Mouse (Mus musculus): ENCODE results near the gene Cym. TPM values are rescaled to one million over a fixed set of nuclear protein-coding genes. Genes with fewer than 3 reads are reported as not detected.

Cym gene
- polyA plus RNA-seq, 1 experiment from 2014 or later = 0.34 TPM

GRCm38 (mm10) chr3:107187022-107187421 lies 34.5 kb downstream of the Cym start:
- WGBS = 79% methylated on average over 4 of the region's 4 CpGs

GRCm38 (mm10) chr3:107185597-107185996 lies 35.9 kb downstream of the Cym start:
- Histone ChIP-seq H3K4me2 (no peak overlapping the region), H3K4me3 (no peak overlapping the region), H3K27me3 (no peaks in the 10 kb centered on the region; the same call in none of the 2 replicates), H3K27ac (no peak overlapping the region), H3K4me1 (no peaks in the 10 kb centered on the region), H3K36me3 (no peaks in the 10 kb centered on the region), H3K9ac (no peak overlapping the region), H3K9me3 (no peaks in the 10 kb centered on the region)
- WGBS = 72% methylated on average over 3 of the region's 3 CpGs
- ATAC-seq (ENCODE audit: insufficient number of reproducible peaks, insufficient read depth, low FRiP score, low TSS enrichment, low read depth) = no peak

More at GRCm38 (mm10) chr3:107187022-107187421, 34.5 kb downstream of the Cym start:
- H3K9me3 ChIP-seq = no peaks in the 10 kb centered on the region
- no peak for ATAC-seq (ENCODE audit: insufficient number of reproducible peaks, insufficient read depth, low FRiP score, low TSS enrichment, low read depth)
- H3K4me1 ChIP-seq = no peaks in the 10 kb centered on the region
- no peak overlapping the region for H3K27ac ChIP-seq
- no peaks in the 10 kb centered on the region; the same call in none of the 2 replicates for H3K27me3 ChIP-seq
- no peak overlapping the region for H3K4me3 ChIP-seq
- no peak overlapping the region for H3K9ac ChIP-seq
- H3K36me3 ChIP-seq = no peaks in the 10 kb centered on the region
- no peak overlapping the region for H3K4me2 ChIP-seq

GRCm38 (mm10) chr3:107183178-107183577 lies 38.4 kb downstream of the Cym start:
- no peaks in the 10 kb centered on the region for H3K9me3 ChIP-seq
- H3K27me3 ChIP-seq = no peaks in the 10 kb centered on the region; the same call in 1 of the 2 replicates
- H3K9ac ChIP-seq = no peak overlapping the region
- H3K4me3 ChIP-seq = no peak overlapping the region
- no peaks in the 10 kb centered on the region for H3K4me1 ChIP-seq
- WGBS = 88% methylated on average over 3 of the region's 3 CpGs
- no peak overlapping the region for H3K27ac ChIP-seq
- ATAC-seq (ENCODE audit: insufficient number of reproducible peaks, insufficient read depth, low FRiP score, low TSS enrichment, low read depth) = no peak
- H3K4me2 ChIP-seq = no peak overlapping the region
- H3K36me3 ChIP-seq = no peaks in the 10 kb centered on the region

GRCm38 (mm10) chr3:107182756-107183155 lies 38.8 kb downstream of the Cym start, which contains the start of gene Kcna10:
Gene Kcna10, plus strand, starts transcription at chr3:107183056.
- Histone ChIP-seq H3K4me3 (no peak within 1 kb of the TSS), H3K4me2 (no peak within 1 kb of the TSS), H3K36me3 (no peaks in the 10 kb centered on the region), H3K9me3 (no peaks in the 10 kb centered on the region), H3K4me1 (no peaks in the 10 kb centered on the region), H3K9ac (no peak within 1 kb of the TSS), H3K27ac (no peak within 1 kb of the TSS), H3K27me3 (no peaks in the 10 kb centered on the region; the same call in 1 of the 2 replicates)
- no peak for ATAC-seq (ENCODE audit: insufficient number of reproducible peaks, insufficient read depth, low FRiP score, low TSS enrichment, low read depth)
- 72% methylated on average over 1 of the region's 1 CpGs for WGBS

- WGBS = 71% methylated on average over 2 of the region's 2 CpGs
- Histone ChIP-seq H3K9me3 (no peaks in the 10 kb centered on the region), H3K27me3 (no peaks in the 10 kb centered on the region; the same call in 1 of the 2 replicates), H3K27ac (no peak overlapping the region), H3K9ac (no peak overlapping the region), H3K4me3 (no peak overlapping the region), H3K4me1 (no peaks in the 10 kb centered on the region), H3K36me3 (no peaks in the 10 kb centered on the region), H3K4me2 (no peak overlapping the region)
- ATAC-seq (ENCODE audit: insufficient number of reproducible peaks, insufficient read depth, low FRiP score, low TSS enrichment, low read depth) = no peak
Measured at GRCm38 (mm10) chr3:107180860-107181259, 40.7 kb downstream of the Cym start.

- Histone ChIP-seq H3K4me2 (no peak overlapping the region), H3K9me3 (no peaks in the 10 kb centered on the region), H3K4me3 (no peak overlapping the region), H3K36me3 (no peaks in the 10 kb centered on the region), H3K9ac (no peak overlapping the region), H3K4me1 (no peaks in the 10 kb centered on the region), H3K27ac (no peak overlapping the region), H3K27me3 (no peaks in the 10 kb centered on the region)
- ATAC-seq (ENCODE audit: insufficient number of reproducible peaks, insufficient read depth, low FRiP score, low TSS enrichment, low read depth) = no peak
- WGBS = 73% methylated on average over 9 of the region's 9 CpGs
Measured at GRCm38 (mm10) chr3:107176501-107176900, 45.0 kb downstream of the Cym start.

GRCm38 (mm10) chr3:107175486-107175885 lies 46.0 kb downstream of the Cym start:
- no peaks in the 10 kb centered on the region for H3K4me1 ChIP-seq
- H3K36me3 ChIP-seq = no peaks in the 10 kb centered on the region
- no peak overlapping the region for H3K4me2 ChIP-seq
- no peak overlapping the region for H3K4me3 ChIP-seq
- H3K9me3 ChIP-seq = no peaks in the 10 kb centered on the region
- H3K27me3 ChIP-seq = no peaks in the 10 kb centered on the region
- 80% methylated on average over 4 of the region's 4 CpGs for WGBS
- no peak overlapping the region for H3K9ac ChIP-seq
- no peak for ATAC-seq (ENCODE audit: insufficient number of reproducible peaks, insufficient read depth, low FRiP score, low TSS enrichment, low read depth)
- no peak overlapping the region for H3K27ac ChIP-seq

- no peak overlapping the region for H3K9ac ChIP-seq
- ATAC-seq (ENCODE audit: insufficient number of reproducible peaks, insufficient read depth, low FRiP score, low TSS enrichment, low read depth) = no peak
- H3K27me3 ChIP-seq = no peaks in the 10 kb centered on the region
- no peaks in the 10 kb centered on the region for H3K36me3 ChIP-seq
- H3K4me2 ChIP-seq = no peak overlapping the region
- no peaks in the 10 kb centered on the region for H3K9me3 ChIP-seq
- no peaks in the 10 kb centered on the region for H3K4me1 ChIP-seq
- no peak overlapping the region for H3K4me3 ChIP-seq
- WGBS = 91% methylated on average over 1 of the region's 1 CpGs
- no peak overlapping the region for H3K27ac ChIP-seq
Measured at GRCm38 (mm10) chr3:107172556-107172955, 49.0 kb downstream of the Cym start.

GRCm38 (mm10) chr3:107171964-107172363 lies 49.6 kb downstream of the Cym start:
- Histone ChIP-seq H3K27me3 (no peaks in the 10 kb centered on the region), H3K4me2 (no peak overlapping the region), H3K27ac (no peak overlapping the region), H3K36me3 (no peaks in the 10 kb centered on the region), H3K9me3 (no peaks in the 10 kb centered on the region), H3K4me1 (no peaks in the 10 kb centered on the region), H3K4me3 (no peak overlapping the region), H3K9ac (no peak overlapping the region)
- ATAC-seq (ENCODE audit: insufficient number of reproducible peaks, insufficient read depth, low FRiP score, low TSS enrichment, low read depth) = no peak
- WGBS = 81% methylated on average over 3 of the region's 3 CpGs

- ATAC-seq (ENCODE audit: insufficient number of reproducible peaks, insufficient read depth, low FRiP score, low TSS enrichment, low read depth) = no peak
- H3K4me3 ChIP-seq = no peak overlapping the region
- no peak overlapping the region for H3K27ac ChIP-seq
- H3K36me3 ChIP-seq = no peaks in the 10 kb centered on the region
- no peak overlapping the region for H3K4me2 ChIP-seq
- WGBS = 74% methylated on average over 2 of the region's 2 CpGs
- H3K9ac ChIP-seq = no peak overlapping the region
- H3K9me3 ChIP-seq = no peaks in the 10 kb centered on the region
- H3K4me1 ChIP-seq = no peaks in the 10 kb centered on the region
- no peaks in the 10 kb centered on the region for H3K27me3 ChIP-seq
Measured at GRCm38 (mm10) chr3:107169552-107169951, 52.0 kb downstream of the Cym start.

GRCm38 (mm10) chr3:107162741-107163140 lies 58.8 kb downstream of the Cym start:
- H3K4me2 ChIP-seq = no peak overlapping the region
- ATAC-seq (ENCODE audit: insufficient number of reproducible peaks, insufficient read depth, low FRiP score, low TSS enrichment, low read depth) = no peak
- H3K27me3 ChIP-seq = peaks cover 31% of the 10 kb centered on the region
- WGBS = 84% methylated on average over 2 of the region's 2 CpGs
- peaks cover 8% of the 10 kb centered on the region; the same call in 1 of the 2 replicates for H3K4me1 ChIP-seq
- H3K4me3 ChIP-seq = no peak overlapping the region
- no peaks in the 10 kb centered on the region for H3K36me3 ChIP-seq
- no peak overlapping the region for H3K9ac ChIP-seq
- H3K27ac ChIP-seq = no peak overlapping the region
- H3K9me3 ChIP-seq = no peaks in the 10 kb centered on the region

Data from embryonic facial prominence, embryonic 13.5 days (tissue).